Mouse (Mus musculus) G1E-ER4 (cell line): Measurements from ENCODE around the gene Cchcr1. TPM values are rescaled to one million over a fixed set of nuclear protein-coding genes. Genes with fewer than 3 reads are reported as not detected.

Source experiments
- GATA1 ChIP-seq: IDR thresholded peaks from one replicate; pipeline ENCODE4 v1.8.0; 2012; ENCODE audit warnings: low read length, inconsistent platforms
- polyA plus RNA-seq: library from polyadenylated mRNA; stranded (reverse); fragments of >175 nt; gene quantifications from 2 replicates; pipeline ENCODE4 v1.2.3, GENCODE M21; 2012

Cchcr1 gene
- 18.1 and 24.7 TPM in 2 replicates for polyA plus RNA-seq

GRCm38 (mm10) chr17:35516652-35517500, at the start of gene Cchcr1, which contains the start of gene Tcf19:
Gene Cchcr1 (plus strand): TSS chr17:35517100.
Gene Tcf19 (minus strand): TSS chr17:35516824.
- no peak for TF ChIP-seq GATA1

DNA sequence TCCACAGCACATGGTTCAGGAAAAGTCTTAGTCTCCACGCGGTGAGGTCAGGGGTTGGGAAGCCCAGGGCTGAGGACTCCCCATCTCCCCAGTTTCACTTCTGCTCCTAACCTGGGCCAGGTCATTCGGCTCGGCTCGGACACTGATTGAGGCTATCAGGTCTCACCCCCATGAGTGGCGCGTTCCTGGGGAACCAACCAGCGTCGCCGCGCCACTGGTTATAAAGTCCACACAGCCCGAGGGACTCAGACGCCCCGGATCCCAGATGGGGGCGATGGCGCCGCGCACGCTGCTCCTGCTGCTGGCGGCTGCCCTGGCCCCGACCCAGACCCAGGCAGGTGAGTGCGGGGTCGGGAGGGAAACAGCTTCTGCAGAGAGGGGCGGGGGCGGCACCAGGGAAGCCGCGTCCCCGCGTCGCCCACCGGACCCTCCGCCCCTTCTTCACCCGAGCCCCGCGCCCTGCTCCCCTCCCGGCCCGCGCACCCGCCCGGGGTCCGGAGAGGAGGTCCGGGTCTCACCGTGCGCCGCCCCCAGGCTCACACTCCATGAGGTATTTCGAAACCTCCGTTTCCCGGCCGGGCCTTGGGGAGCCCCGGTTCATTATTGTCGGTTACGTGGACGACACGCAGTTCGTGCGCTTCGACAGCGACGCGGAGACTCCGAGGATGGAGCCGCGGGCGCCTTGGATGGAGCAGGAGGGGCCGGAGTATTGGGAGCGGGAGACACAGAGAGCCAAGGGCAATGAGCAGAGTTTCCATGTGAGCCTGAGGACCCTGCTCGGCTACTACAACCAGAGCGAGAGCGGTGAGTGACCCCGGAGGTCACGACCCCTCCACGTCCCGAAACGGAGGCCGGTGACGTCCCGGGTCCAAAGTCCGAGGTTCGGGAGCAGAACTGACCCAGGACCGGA, 46.8 kb upstream of the Cchcr1 start, which contains the start of gene H2-Q10:
Gene H2-Q10, plus strand, starts transcription at position 248 of the 910 bp plus-strand sequence.
- TF ChIP-seq GATA1: no peak

- no peak for TF ChIP-seq GATA1
Measured at GRCm38 (mm10) chr17:35484066-35484465, 32.8 kb upstream of the Cchcr1 start.

DNA sequence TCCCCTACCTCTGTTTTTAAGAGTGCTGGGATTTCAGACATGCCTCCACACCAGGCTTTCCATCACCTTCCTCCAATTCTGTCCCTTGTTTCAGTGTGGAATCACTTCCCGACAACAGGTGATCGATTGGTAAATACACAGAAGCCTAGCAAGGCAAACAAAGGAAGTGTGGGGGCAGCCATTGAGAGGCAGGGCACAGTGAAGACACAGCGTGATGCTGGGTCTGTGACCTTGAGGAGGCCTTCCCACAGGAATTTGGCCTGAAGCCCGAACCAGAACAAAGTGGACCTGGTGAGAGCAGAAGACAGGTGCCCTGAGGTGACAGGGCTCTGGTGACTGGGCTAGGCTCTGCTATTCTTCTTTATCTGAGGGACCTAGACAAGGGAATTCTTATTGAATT, 31.2 kb upstream of the Cchcr1 start:
- no peak for TF ChIP-seq GATA1

- TF ChIP-seq GATA1: no peak
Measured at GRCm38 (mm10) chr17:35486726-35487125, 30.2 kb upstream of the Cchcr1 start.

DNA sequence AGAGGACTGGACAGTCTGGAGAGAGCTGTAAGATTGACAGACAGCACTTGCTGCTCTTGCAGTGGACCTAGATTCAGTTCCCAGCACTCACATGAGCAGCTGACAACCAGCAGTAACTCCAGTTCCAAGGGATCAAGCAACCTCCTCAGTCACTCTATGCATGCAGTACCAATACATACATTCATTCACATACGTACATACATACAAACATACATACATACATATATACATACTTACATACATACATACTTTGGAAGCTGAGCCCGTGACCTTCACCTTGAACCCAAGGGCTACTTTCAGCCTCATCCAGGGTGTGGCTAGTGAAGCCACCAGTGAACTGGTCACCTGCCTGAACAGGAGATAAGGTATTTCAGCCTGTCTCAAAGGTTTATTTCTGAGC, 28.9 kb upstream of the Cchcr1 start:
- no peak for TF ChIP-seq GATA1

DNA sequence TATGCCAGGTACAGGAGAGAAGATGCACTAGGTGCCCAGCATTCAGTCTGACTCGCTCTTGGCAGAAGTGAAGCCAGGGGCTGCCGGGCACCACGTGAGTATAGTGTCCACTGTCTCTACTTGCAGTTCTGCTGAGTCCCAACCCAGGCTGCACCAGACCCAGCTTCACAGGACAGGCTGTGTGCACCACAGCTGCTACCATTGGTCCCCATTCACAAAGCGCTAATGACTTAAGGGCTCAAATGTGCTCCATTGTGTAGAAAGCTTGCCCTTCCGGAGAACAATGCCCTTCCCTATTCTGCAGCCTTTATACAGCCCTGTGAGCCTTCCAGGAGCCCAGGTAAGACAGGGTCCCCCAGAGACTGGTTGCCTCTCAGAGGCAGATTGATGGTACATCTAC, 26.6 kb upstream of the Cchcr1 start:
- no peak for TF ChIP-seq GATA1

- no peak for TF ChIP-seq GATA1
Measured at GRCm38 (mm10) chr17:35497124-35497523, 19.8 kb upstream of the Cchcr1 start.

GRCm38 (mm10) chr17:35502226-35502625, 14.7 kb upstream of the Cchcr1 start:
- TF ChIP-seq GATA1: no peak

- no peak for TF ChIP-seq GATA1
Measured at GRCm38 (mm10) chr17:35502762-35503161, 14.1 kb upstream of the Cchcr1 start.

DNA sequence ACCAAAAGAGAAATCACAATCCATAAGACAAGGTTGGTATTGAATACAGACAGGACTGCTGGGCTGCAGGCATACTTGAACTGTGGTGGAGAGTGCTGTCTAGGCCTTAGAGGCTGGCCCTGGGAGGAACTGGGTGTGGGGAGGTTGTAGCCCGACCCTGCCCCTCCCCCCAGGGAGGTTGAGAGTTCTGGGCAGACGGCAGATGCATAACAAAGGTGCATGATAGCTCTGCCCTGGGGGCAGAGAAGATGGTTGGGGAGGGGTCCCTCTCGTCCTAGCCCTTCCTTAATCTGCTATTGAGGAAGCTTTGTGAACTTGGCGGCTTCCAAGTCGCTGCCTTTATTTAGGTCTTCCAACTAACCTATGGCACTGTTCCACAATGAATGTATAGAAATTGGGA, 13.1 kb upstream of the Cchcr1 start:
- no peak for TF ChIP-seq GATA1

GRCm38 (mm10) chr17:35504628-35505481, 12.0 kb upstream of the Cchcr1 start:
- TF ChIP-seq GATA1: no peak

DNA sequence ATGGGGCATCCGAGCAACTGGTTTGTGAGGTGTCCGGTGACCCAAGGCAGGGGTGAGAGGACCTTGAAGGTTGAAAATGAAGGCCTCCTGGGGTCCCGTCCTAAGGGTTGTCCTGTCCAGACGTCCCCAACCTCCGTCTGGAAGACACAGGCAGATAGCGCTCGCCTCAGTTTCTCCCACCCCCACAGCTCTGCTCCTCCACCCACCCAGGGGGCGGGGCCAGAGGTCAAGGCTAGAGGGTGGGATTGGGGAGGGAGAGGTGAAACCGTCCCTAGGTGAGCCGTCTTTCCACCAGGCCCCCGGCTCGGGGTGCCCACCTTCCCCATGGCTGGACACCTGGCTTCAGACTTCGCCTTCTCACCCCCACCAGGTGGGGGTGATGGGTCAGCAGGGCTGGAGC, 11.1 kb upstream of the Cchcr1 start, which contains the start of gene Pou5f1:
Gene Pou5f1, plus strand, starts transcription at position 243 of the 400 bp plus-strand sequence.
- TF ChIP-seq GATA1: no peak

GRCm38 (mm10) chr17:35506881-35507280, 10.0 kb upstream of the Cchcr1 start:
- TF ChIP-seq GATA1: no peak
